Mouse (Mus musculus) liver, postnatal 0 days (tissue): ENCODE results near the gene Oas3. TPM values are rescaled to one million over a fixed set of nuclear protein-coding genes. Genes with fewer than 3 reads are reported as not detected.
"Not testable (repeated sequence)": the region's sequence is repeated elsewhere in the genome, so short reads cannot be mapped to it uniquely, and the experiment has no call there.

ENCODE experiments used
- ATAC-seq: fragments of 200-750 bp; cut with Nextera tagmentation; 2 replicates; pipeline ENCODE4 v1.8.0; 2017; ENCODE audit warnings: mild to moderate bottlenecking, moderate library complexity
- DNase-seq: peaks from one replicate; pipeline ENCODE4 v3.0.0-alpha.2; 2016
- H3K27ac ChIP-seq: fragments of 300-500 bp; sonication (generic); 2 replicates; pipeline ENCODE4 v1.5.1; 2014; ENCODE audit warnings: antibody characterized with exemption, moderate library complexity, mild to moderate bottlenecking, low read depth
- H3K27me3 ChIP-seq: fragments of 300-500 bp; sonication (generic); 2 replicates; pipeline ENCODE4 v1.6.1; 2014; ENCODE audit warnings: low read length, control low read depth, mixed read lengths; ENCODE audit not compliant: insufficient read depth
- H3K36me3 ChIP-seq: fragments of 300-500 bp; sonication (generic); replicated peaks from 2 replicates; pipeline ENCODE4 v1.6.1; 2014; ENCODE audit warnings: mild to moderate bottlenecking, control low read depth, low read length, moderate library complexity, mixed read lengths; ENCODE audit not compliant: insufficient read depth
- H3K4me1 ChIP-seq: fragments of 300-500 bp; sonication (generic); 2 replicates; pipeline ENCODE4 v1.6.1; 2014; ENCODE audit warnings: antibody characterized with exemption, mild to moderate bottlenecking, control low read depth; ENCODE audit not compliant: insufficient read depth
- H3K4me2 ChIP-seq: fragments of 300-500 bp; sonication (generic); 2 replicates; pipeline ENCODE4 v1.6.1; 2014; ENCODE audit warnings: low read depth, mild to moderate bottlenecking, low read length, moderate library complexity, mixed read lengths
- H3K4me3 ChIP-seq: fragments of 300-500 bp; sonication (generic); 2 replicates; pipeline ENCODE4 v1.5.1; 2014; ENCODE audit warnings: low read depth, low read length
- H3K9ac ChIP-seq: fragments of 300-500 bp; sonication (generic); replicated peaks from 2 replicates; pipeline ENCODE4 v1.6.1; 2014; ENCODE audit warnings: mild to moderate bottlenecking, moderate library complexity
- H3K9me3 ChIP-seq: fragments of 300-500 bp; sonication (generic); 2 replicates; pipeline ENCODE4 v1.6.1; 2016; ENCODE audit warnings: mild to moderate bottlenecking, control low read depth, low read length, mixed read lengths
- CTCF ChIP-seq: sonication (generic); IDR thresholded peaks from 2 replicates; pipeline ENCODE4 v1.5.1; 2016; ENCODE audit warnings: antibody characterized with exemption, low read depth
- EP300 ChIP-seq: IDR thresholded peaks from 2 replicates; pipeline ENCODE4 v1.6.1; 2016; ENCODE audit warnings: antibody characterized with exemption, low read depth, mild to moderate bottlenecking
- WGBS: fragments of 180-500 bp; shearing (Covaris S2); extraction: QIAGEN DNeasy Blood & Tissue Kit; methylation state at CpG from one replicate; pipeline ENCODE4 v1.1.7; 2014; ENCODE audit not compliant: insufficient replicate concordance; 5-methylcytosine and 5-hydroxymethylcytosine counted together
- polyA plus RNA-seq: library from polyadenylated mRNA; unstranded; fragments of >200 nt; fragmentation: Nextera tagmentation; extraction: Ambion mirVana; gene quantifications from 2 replicates; pipeline ENCODE4 v1.2.1, GENCODE M21; 2015

The Oas3 gene
- polyA plus RNA-seq, 1 experiment from 2014 or later = 2.1 TPM

- no peak overlapping the region for H3K4me2 ChIP-seq
- H3K27ac ChIP-seq = no peak overlapping the region
- H3K36me3 ChIP-seq = no peaks in the 10 kb centered on the region
- 82% methylated on average over 1 of the region's 1 CpGs for WGBS
- DNase-seq (peak; percentile 77), ATAC-seq (no peak)
- no peak overlapping the region for H3K9ac ChIP-seq
- no peak overlapping the region for H3K4me3 ChIP-seq
- no peaks in the 10 kb centered on the region for H3K27me3 ChIP-seq
- H3K4me1 ChIP-seq = no peaks in the 10 kb centered on the region
- peak; percentile 81 for TF ChIP-seq CTCF
- TF ChIP-seq EP300 = no peak
- H3K9me3 ChIP-seq = no peaks in the 10 kb centered on the region
Observed at GRCm38 (mm10) chr5:120806458-120806857, 29.0 kb upstream of the Oas3 start.

- Histone ChIP-seq H3K27me3 (no peaks in the 10 kb centered on the region), H3K36me3 (no peaks in the 10 kb centered on the region), H3K9me3 (no peaks in the 10 kb centered on the region), H3K27ac (no peak overlapping the region), H3K4me3 (no peak overlapping the region), H3K4me2 (no peak overlapping the region), H3K4me1 (no peaks in the 10 kb centered on the region), H3K9ac (no peak overlapping the region)
- no peak for ATAC-seq
- WGBS = 50% methylated on average over 2 of the region's 2 CpGs
- TF ChIP-seq EP300 (no peak), CTCF (no peak)
- no peak for DNase-seq
Observed at GRCm38 (mm10) chr5:120803596-120803995, 26.1 kb upstream of the Oas3 start.

- not testable (repeated sequence) for DNase-seq, H3K4me3 ChIP-seq, H3K4me2 ChIP-seq, H3K9me3 ChIP-seq, H3K27me3 ChIP-seq, H3K27ac ChIP-seq, H3K36me3 ChIP-seq, H3K4me1 ChIP-seq, H3K9ac ChIP-seq
- ATAC-seq = peak; percentile 56
- WGBS = 46% methylated on average over 1 of the region's 2 CpGs
Observed at GRCm38 (mm10) chr5:120798943-120799342, 21.5 kb upstream of the Oas3 start.

- H3K27ac ChIP-seq, DNase-seq, H3K9ac ChIP-seq, H3K4me1 ChIP-seq, H3K36me3 ChIP-seq, H3K4me3 ChIP-seq, H3K9me3 ChIP-seq, H3K4me2 ChIP-seq, ATAC-seq, H3K27me3 ChIP-seq: not testable (repeated sequence)
- peak; percentile 25; the same call in 1 of the 2 replicates for TF ChIP-seq EP300
- 69% methylated on average over 5 of the region's 5 CpGs for WGBS
Observed at GRCm38 (mm10) chr5:120798147-120798546, 20.7 kb upstream of the Oas3 start.

GRCm38 (mm10) chr5:120795480-120796034 lies 18.1 kb upstream of the Oas3 start, which contains the start of gene Oas1e:
Gene Oas1e (minus strand): TSS chr5:120795530.
- not testable (repeated sequence) for H3K9ac ChIP-seq, H3K27ac ChIP-seq, H3K4me1 ChIP-seq, DNase-seq, H3K36me3 ChIP-seq, ATAC-seq, H3K4me2 ChIP-seq, H3K9me3 ChIP-seq, H3K4me3 ChIP-seq, H3K27me3 ChIP-seq
- 66% methylated on average over 9 of the region's 9 CpGs for WGBS

- WGBS = 8% methylated on average over 2 of the region's 2 CpGs
Observed at GRCm38 (mm10) chr5:120793043-120793442, 15.6 kb upstream of the Oas3 start.

GRCm38 (mm10) chr5:120787042-120787441 lies 9.6 kb upstream of the Oas3 start:
- H3K4me2 ChIP-seq = no peak overlapping the region
- H3K4me1 ChIP-seq = no peaks in the 10 kb centered on the region
- DNase-seq = no peak
- TF ChIP-seq CTCF (no peak), EP300 (no peak)
- no peak for ATAC-seq
- no peak overlapping the region for H3K4me3 ChIP-seq
- no peaks in the 10 kb centered on the region for H3K9me3 ChIP-seq
- H3K36me3 ChIP-seq = no peaks in the 10 kb centered on the region
- H3K27ac ChIP-seq = no peak overlapping the region
- H3K27me3 ChIP-seq = no peaks in the 10 kb centered on the region
- 35% methylated on average over 3 of the region's 3 CpGs for WGBS
- H3K9ac ChIP-seq = no peak overlapping the region

More at GRCm38 (mm10) chr5:120793043-120793442, 15.6 kb upstream of the Oas3 start:
- no peak overlapping the region for H3K4me3 ChIP-seq
- no peak overlapping the region for H3K4me2 ChIP-seq
- H3K27me3 ChIP-seq = no peaks in the 10 kb centered on the region
- H3K9ac ChIP-seq = no peak overlapping the region
- H3K27ac ChIP-seq = no peak overlapping the region
- ATAC-seq (no peak), DNase-seq (peak; percentile 72)
- H3K36me3 ChIP-seq = no peaks in the 10 kb centered on the region
- TF ChIP-seq CTCF (peak; percentile 83), EP300 (no peak)
- H3K9me3 ChIP-seq = no peaks in the 10 kb centered on the region
- H3K4me1 ChIP-seq = no peaks in the 10 kb centered on the region
